Mouse (Mus musculus): ENCODE data around the gene Spred2. TPM values are rescaled to one million over a fixed set of nuclear protein-coding genes. Genes with fewer than 3 reads are reported as not detected.
"Not testable (repeated sequence)": the region's sequence is repeated elsewhere in the genome, so short reads cannot be mapped to it uniquely, and the experiment has no call there.

The Spred2 gene
- total RNA-seq, 2 experiments from 2014 or later: 7.2 to 7.6 TPM

DNA sequence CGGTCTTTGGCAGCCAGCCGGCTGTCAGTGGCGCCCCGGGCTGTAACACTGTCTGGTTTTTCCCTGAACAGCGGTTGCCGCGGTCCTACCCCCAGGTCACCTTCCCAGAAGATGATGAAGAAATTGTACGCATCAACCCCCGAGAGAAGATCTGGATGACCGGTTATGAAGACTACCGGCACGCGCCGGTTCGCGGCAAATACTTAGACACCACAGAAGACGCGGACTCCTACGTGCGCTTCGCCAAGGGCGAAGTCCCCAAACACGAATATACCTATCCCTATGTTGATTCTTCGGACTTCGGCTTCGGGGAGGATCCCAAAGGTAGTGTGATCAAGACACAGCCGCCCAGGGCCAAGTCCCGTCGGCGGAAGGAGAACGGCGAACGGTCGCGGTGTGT lies 96.5 kb downstream of the Spred2 start:
- DNase-seq: no peak

DNA sequence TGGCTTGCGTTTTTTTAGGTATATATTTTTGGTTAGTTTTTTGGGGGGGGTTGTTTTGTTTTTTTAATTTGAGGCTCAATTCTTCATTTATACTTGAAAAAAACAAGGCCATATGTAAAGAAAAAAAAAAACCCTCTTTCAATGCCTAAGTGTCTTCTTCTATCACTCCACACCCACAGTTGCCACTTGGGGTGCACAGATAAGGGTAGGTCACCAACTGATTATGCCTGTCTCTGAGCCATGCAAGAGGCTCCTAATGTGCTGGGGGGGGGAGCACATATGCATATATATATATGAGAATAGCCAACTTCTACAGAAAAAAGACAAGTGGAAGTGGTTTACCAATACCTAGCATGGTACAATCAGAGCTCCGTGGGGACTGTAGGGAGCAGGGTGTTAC lies 98.3 kb downstream of the Spred2 start:
- DNase-seq: no peak

DNA sequence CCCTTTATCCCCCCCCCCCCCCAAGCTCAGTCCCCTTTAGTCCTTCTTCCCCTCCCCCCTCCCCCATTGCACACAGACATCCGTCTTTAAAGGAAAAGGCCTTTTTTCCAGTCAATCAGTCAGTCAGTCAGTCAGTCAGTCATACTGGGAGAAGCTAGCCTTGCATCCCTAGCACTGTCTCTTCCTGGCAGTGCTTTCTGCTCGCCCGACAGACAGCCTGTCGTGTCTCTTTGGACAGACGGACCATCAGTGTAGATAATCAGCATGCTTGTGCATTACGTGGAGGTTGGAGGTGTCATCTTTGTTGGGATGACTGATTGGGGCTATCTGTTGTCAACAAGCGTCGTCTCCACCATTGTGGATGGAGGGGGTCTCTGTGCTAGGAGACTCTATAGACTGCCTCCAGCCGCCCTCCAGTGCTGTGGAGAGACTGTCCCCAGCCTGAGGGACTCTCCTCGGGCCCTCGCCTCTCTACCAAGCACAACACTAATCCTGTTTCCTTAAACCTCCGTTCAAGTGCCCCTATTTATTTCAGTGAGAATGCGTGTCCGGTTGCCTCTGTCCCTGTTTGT lies 98.8 kb downstream of the Spred2 start:
- no peak for DNase-seq

DNA sequence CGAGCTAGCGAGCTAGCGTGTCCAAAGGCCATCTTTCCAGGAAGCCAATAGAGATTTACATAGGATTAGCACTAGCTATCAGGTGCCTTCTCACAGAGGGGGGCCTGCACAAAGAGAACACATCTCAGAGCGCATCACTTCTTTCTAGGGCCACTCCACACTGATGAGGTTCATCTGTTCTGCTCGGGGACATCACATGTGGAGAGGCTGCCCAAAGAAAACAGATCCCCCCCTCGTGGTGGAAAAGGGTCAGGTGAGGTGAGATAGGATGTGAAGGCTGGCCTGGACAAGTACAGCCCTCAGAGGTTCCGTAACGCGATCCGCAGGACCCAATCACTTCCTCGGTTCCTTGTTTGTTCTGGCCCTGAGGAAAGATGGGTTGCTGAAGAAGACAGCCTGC lies 101.7 kb downstream of the Spred2 start:
- no peak for DNase-seq

DNA sequence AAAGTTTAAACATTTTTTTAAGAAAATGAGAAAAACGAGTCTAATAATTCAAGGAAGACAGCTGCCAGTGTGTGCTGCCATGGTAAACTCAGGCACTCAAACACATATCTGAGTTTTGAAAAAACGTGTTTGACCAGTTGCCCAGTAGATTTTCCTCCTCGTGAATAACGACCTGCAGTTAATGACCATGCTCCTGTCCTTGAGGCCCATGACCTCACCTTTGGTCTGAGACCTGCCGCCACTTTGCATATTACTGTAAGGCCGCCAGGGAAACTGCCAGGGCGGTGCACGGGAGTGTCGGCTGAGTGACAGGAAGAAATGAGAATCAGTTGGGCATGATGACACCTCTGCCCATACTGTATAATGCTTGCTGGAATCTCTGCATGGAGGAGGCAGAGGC lies 103.5 kb downstream of the Spred2 start:
- DNase-seq: no peak

DNA sequence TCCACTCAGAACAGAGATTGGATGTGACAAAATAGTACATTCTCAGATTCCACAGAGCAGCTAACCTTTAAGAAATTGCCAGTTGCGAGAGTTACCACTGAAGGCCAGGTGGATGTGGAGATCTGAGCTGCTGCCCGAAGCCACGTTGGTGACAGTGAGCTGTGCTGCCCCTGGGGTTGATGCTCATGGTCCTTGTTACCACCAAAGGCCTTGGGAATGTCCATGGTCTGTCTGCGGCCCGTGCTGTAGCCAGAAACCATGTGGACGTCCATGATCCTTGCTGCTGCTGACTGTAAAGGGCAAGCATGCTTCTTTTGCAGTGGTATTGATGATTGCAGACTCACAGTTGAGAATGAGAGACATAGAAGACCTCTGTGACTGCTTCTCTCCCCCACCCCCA lies 104.2 kb downstream of the Spred2 start:
- DNase-seq: no peak

DNA sequence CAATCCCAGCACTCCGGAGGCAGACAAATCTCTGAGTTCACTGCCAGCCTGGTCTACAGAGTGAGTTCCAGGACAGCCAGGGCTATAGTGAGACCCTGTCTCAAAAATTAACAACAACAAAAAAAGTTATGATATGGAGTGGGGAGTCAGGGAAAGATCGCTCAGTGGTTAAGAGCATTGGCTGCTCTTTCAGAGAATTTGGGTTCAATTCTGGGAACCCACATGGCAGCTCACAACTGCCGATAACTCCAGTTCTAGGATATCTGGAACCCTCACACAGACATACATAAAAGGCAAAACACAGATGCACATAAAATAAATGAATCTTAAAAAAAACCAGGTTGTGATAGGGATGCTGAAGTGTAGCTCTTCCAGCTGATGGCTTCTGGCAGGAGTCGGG lies 104.8 kb downstream of the Spred2 start:
- DNase-seq: no peak

DNA sequence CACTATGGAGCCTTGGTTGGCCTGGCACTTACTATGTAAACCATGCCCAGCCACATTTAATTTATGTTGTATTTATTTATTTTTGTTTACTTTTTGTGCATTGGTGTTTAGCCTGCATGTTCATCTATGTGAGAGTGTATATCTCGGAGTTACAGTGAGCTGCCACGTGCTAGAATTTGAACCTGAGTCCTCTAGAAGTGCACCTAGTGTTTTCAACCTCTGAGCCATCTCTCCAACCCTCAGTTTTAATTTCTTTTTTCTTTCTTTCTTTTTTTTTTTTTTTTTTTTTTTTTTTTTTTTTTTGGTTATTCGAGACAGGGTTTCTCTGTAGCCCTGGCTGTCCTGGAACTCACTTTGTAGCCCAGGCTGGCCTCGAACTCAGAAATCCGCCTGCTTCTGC lies 106.8 kb downstream of the Spred2 start:
- not testable (repeated sequence) for DNase-seq

DNA sequence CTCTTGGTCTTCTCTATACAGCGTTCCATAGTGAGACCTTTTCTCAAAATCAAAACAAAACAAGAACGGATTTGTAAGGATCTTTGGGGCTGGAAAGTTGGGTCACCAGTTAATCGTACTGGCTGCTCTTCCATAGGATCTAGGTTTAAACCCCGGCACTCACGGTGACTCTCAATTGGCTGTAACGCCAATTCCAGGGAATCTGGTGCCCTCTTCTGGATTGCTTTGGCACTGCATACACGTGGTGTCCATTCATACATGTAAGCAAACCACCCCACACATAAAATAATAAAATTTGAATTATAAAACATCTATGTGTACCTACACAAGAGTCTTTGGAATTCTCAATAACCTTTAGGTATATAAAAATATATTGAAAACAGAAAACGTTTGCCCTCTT lies 107.4 kb downstream of the Spred2 start:
- no peak for DNase-seq

DNA sequence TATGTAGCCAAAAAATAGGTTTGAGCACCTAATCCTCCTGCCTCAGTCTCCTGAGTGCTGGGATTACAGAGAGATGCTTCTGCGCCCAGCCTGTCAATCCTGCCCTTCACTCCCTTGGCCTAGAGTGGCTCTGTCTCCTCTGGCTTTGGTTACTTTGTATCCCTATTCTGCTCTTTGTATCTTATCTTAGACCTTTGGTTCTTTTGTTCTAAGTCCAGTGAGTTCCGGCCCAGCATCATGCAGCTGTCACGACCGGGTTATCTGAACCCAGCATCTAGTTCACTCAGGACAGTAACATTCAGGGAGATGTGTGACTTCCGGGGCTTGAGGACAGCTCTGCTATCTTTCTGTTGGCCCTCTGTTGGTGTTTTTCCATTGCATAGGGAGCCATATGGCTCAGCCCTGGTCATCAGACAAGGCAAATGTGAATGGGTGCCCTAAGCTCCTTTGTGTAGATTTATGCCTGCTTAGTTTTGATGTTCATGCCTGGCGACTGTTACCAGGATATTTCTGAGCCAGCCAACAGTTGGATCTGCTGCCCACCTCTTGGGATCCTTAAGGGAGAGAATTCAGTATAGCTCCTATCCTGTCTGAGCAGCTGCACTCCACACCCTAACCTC lies 109.5 kb downstream of the Spred2 start:
- no peak for DNase-seq

DNA sequence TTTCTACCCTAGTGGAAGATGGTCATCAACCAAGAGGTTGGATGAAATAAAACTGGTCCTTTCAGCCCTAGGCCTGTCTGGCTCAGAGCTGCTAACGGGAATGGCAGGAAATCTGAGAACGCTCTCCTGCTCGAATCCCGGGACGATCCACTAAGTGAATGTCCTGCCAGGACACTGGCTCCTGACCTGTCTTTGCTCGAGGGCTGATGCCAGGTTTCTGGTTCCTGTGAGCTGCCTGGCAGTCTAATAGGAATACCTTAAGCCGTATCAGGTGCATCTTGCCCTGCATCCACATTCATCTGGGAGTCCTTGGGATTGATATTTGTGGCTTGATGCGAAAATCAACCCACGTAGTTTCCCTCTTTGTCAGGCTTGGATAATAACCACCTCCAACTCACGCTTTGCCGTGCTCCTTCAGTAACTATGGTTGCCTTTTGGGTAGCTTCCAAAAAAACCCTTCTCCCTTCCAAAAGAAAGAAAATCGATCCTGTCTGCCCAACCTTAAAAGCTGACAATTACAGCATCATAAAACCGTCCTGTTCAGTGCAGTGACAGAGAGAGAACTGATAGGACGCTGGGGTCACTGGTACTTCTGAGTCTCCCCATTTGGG lies 110.3 kb downstream of the Spred2 start:
- DNase-seq: peak; percentile 25

DNA sequence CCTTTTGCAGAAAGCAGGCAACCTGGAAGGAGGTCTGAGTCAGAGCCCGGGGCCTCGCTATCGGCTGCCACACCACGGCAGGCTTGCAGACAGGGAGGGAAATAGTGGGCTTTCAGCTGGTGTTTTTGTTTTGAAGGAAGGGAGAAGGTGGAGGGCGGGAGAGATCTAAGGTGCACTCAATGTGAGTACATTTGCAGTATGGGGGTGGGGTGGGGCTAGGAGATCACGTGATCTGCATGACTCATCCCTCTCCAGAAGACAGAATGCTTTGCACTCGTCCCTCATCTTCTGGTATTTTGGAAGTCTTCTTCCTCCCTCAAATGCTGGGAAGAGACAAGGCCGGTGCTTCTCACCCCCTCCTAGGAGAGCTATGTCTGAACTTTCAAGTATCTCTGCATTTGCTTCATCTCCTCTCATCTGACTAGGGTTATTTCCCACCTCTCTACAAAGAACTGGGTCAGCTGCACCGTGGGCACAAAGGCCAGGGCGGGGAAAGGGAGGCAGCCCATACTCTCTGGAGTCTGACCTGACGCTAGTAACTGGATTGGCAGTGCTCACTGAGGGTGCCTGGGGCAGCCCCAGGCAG lies 111.3 kb downstream of the Spred2 start:
- no peak for DNase-seq

DNA sequence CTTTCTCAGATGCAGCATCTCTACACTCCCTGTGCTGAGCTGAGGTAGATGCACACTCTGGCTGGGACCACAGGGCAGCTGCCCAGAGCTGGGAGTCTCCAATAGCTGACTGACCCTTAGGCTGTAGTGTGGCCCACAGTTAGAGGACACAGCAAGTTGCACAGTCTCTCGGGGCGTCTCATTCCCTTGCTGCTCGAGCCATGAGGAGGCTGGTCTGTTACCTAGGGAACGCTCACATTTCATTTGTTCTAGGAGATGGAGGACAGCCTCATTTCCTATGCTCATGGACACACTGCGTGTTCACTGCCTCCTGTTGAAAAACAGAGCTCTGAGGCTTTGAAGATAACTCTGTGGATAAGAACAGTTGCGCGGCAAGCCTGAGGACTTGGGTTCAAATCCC lies 111.8 kb downstream of the Spred2 start:
- DNase-seq: no peak

DNA sequence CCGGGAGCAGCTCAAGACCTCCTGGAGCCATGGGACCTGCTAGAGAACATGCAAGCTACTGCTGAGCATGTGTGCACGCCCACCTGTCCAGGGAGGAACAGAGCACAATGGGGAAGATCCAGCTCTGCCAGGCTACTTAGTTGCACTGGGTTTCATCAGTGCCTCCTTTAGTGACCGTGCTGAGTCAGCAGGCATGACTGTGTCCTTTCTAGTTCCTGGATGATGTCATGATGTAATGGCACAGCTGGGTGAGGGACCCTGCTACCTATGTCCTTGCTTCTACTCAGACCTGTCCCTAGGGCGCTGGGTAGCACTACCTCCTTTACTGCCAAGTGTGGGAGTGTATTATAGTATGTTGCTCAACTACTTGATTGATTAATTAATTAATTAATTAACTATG lies 113.6 kb downstream of the Spred2 start:
- no peak for DNase-seq

DNA sequence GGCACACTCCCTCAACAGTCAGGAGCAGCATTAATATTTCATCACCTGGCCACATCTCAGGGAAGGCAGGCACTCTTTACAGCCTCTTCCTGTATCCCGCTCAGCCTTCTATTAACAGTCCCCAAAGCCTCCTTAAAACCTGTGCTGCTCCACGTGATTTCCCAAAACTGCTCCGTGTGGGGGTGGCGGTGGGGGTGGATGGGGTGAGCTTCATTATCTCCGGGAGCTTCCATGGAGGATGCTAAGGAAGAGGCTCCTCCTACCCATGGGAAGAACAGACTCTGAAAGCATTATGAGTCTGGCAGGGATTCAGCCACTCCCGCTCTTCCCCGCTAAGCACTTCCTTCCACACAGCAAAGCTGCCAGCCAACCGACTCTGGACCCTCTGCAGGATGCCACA lies 114.5 kb downstream of the Spred2 start:
- DNase-seq: peak; percentile 35

DNA sequence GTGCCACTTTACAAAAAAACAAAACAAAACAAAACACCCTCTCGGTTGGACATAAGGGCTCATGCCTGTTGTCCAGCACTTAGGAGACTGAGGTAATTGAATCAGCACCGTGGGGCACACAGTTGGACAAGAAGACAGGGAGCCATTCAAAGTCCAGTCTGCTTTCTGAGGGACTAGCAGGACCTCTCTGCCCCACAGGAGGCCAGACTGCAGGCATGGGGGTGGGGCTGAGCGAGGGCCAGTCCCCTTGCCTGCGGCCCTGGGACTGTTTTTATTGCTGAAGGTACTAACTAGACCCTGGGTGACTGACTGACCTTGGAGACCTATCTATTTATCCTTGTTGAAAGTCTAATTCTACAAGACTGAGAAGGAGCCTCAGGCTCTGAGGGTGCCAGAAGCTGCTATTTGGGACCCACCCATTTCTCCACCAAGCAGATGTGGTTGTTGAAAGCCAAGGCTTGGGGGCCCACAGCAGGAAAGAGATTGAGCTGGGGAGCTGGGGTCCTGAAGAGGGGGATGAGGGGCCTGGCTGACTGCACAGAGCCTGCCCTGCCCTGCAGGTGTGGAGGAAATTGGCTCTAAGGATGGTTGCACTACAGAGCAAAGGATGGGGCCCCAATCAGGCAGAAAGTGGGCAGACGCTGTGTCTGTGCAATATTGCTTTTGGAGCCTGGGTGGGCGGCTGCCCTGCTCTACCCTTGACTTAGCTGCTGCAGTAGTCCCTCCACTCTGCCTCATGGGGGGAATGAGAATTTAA lies 117.2 kb downstream of the Spred2 start:
- no peak for DNase-seq

DNA sequence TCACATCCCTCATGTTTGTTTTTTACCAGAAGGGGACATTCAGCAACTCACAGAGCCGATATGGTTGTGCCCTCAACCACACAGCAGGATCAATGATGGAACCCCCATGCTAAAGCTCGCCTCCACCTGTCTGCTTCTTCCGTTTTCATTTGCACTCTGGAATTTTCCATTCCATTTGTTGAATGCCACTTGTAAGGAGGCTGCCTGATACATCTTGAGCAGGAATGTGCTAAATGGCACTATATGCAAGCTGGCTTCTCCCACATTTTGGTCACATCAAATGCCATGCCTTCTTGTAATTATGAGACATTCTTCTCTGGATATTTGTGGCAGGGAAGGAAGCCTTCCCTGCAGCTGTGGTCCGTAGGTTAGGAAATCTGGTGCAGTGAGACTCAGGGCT lies 117.9 kb downstream of the Spred2 start:
- DNase-seq: no peak

DNA sequence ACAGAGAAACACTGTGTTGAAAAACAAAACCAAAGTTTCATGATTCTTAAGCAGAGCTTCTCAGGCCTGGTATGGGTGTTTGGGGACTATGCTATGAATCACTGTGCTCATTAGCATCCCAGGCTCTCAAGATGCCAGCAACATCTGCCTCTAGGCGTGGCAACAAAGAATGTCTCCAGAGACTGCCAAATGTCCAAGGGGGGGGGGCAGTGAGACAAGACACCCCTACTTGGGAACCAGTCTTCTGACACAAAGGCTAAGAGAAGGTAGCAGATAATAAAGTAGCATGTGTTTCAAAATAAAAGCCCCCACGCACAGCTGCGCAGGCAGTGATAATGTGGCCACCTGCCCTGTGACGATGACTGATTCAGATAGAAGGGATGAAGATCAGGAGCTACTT lies 119.1 kb downstream of the Spred2 start:
- peak; percentile 40 for DNase-seq

DNA sequence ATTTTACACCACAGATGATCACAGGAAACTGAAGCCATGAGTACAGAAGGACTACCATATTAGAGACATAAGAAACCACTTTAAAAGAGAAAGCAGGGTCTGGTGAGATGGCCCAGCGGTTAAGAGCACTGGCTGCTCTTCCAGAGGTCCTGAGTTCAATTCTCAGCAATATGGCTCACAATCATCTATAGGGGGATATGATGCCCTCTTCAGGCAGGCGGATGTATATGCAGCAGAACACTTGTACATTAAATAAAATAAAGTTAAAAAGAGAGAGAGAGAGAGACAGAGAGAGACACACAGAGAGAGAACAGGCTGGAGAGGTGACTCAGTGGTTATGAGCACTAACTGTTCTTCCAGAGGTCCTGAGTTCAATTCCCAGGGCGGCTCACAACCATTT lies 121.4 kb downstream of the Spred2 start:
- no peak for DNase-seq

DNA sequence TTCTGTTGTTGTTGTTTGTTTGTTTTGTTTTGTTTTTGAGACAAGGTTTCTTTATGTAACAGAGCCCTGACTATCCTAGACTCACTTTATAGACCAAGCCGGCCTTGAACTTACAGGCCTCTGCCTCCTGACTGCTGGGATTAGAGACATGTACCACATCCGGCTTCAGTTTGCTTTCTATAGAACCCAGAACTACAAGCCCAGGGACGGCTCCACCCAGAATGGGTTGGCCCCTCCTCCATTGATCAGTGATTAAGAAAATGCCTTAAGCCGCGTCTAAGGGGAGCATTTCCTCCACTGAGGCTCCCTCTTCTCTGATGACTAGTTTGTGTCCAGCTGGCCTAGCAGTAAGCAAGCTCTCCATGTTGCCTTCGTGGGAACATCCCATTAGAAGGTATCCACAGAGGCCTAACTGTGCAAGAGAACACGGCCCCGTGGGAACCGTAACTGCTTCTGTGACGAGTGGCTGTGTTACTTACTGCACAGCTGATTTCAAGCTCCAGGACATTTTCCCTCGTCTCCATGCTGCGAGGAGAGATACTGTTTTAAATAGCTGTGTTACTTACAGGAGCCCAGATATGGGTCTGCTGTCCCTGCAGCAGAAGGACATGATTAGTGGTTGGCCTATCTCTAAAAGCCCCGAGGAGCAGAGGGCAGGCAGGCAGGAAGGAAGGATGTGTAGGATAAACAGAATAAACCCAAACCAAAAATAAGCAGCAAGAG lies 128.8 kb downstream of the Spred2 start:
- no peak for DNase-seq

DNA sequence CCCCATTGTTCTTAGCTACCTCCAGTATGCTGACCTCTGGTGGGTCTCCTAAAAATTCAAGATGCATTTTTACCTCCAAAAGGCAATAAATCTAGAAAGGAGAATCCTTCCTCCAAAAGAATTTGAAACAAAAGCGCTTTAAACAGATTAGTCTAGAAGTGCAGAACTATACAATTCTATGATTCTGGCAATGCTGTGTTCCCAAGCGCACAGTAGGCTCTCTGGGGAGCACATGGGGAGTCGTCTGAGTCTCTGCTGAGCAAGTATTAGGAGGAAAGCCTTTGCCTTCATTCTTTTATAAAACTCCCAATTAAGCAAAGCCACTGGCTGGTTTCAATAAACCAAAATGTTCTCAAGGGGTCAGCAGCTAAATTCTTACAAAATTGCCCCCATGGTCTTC lies 129.8 kb downstream of the Spred2 start:
- no peak for DNase-seq

DNA sequence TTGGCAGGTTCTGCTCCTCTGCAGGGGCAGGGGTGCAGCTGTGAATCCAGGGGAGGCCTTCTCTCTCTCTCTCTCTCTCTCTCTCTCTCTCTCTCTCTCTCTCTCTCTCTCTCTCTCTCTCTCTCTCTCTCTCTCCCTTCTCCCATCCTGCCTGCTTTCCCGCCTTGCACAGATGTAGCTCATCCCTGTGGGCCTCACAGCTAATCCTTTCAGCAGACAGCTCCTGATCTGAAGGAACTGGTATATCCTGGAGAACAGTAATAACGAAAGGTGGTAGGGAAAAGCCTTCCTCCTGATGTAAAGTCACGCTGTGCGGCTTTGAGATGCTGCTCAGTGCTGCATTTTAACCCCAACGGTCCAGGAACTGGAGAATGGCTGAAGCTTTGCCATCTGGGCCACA lies 130.4 kb downstream of the Spred2 start:
- no peak for DNase-seq

Data from gastrocnemius, postnatal 25 days (tissue).